Mouse (Mus musculus): ENCODE measurements around the gene Bdh1.

GRCm38 (mm10) chr16:31471994-31472393 is 49.9 kb downstream of the Bdh1 start:
- TF ChIP-seq CTCF (IDR thresholded peaks at IDR 0.05; ENCODE audit: borderline replicate concordance, insufficient read depth, low read depth, low read length) (no peak), POLR2A (IDR thresholded peaks at IDR 0.05; ENCODE audit: borderline replicate concordance, insufficient read depth, low read length) (no peak)

Measured in cerebellum, adult 2 months (tissue).